Mouse (Mus musculus) heart, embryonic 11.5 days (tissue): ENCODE measurements around the gene Pdcd6ip. TPM values are rescaled to one million over a fixed set of nuclear protein-coding genes. Genes with fewer than 3 reads are reported as not detected.

Experiments used
- ATAC-seq: fragments of 200-750 bp; cut with Nextera tagmentation; replicated peaks from 2 replicates; pipeline ENCODE4 v1.8.0; 2017; ENCODE audit warnings: moderate library complexity; ENCODE audit not compliant: insufficient number of reproducible peaks, low FRiP score, low TSS enrichment
- H3K27ac ChIP-seq: fragments of 300-500 bp; sonication (generic); 2 replicates; pipeline ENCODE4 v1.5.1; 2014; ENCODE audit warnings: mild to moderate bottlenecking, low read depth, low read length
- H3K27me3 ChIP-seq: fragments of 300-500 bp; sonication (generic); 2 replicates; pipeline ENCODE4 v1.6.1; 2014; ENCODE audit warnings: mild to moderate bottlenecking, low read length, mixed read lengths; ENCODE audit not compliant: control insufficient read depth, insufficient read depth
- H3K36me3 ChIP-seq: fragments of 300-500 bp; sonication (generic); 2 replicates; pipeline ENCODE4 v1.6.1; 2014; ENCODE audit warnings: mild to moderate bottlenecking, low read length, moderate library complexity, mixed read lengths; ENCODE audit not compliant: control insufficient read depth, insufficient read depth
- H3K4me1 ChIP-seq: fragments of 300-500 bp; sonication (generic); 2 replicates; pipeline ENCODE4 v1.6.1; 2014; ENCODE audit warnings: low read length; ENCODE audit not compliant: control insufficient read depth, insufficient read depth
- H3K4me2 ChIP-seq: fragments of 300-500 bp; sonication (generic); 2 replicates; pipeline ENCODE4 v1.6.1; 2014; ENCODE audit warnings: mild to moderate bottlenecking, moderate library complexity
- H3K4me3 ChIP-seq: fragments of 300-500 bp; sonication (generic); 2 replicates; pipeline ENCODE4 v1.5.1; 2014; ENCODE audit warnings: low read depth, low read length
- H3K9ac ChIP-seq: fragments of 300-500 bp; sonication (generic); 2 replicates; pipeline ENCODE4 v1.6.1; 2014; ENCODE audit warnings: mild to moderate bottlenecking, low read depth, low read length, moderate library complexity
- H3K9me3 ChIP-seq: fragments of 300-500 bp; sonication (generic); replicated peaks from 2 replicates; pipeline ENCODE4 v1.6.1; 2016; ENCODE audit warnings: low read length; ENCODE audit not compliant: control insufficient read depth
- WGBS: fragments of 180-500 bp; shearing (Covaris S2); extraction: QIAGEN DNeasy Blood & Tissue Kit; methylation state at CpG from one replicate; pipeline ENCODE4 v1.1.7; 2014; ENCODE audit not compliant: insufficient replicate concordance; 5-methylcytosine and 5-hydroxymethylcytosine counted together
- polyA plus RNA-seq: library from polyadenylated mRNA; unstranded; fragments of >200 nt; fragmentation: Nextera tagmentation; extraction: Ambion mirVana; gene quantifications from 2 replicates; pipeline ENCODE4 v1.2.1, GENCODE M21; 2014

The Pdcd6ip gene
- polyA plus RNA-seq, 1 experiment from 2014 or later = 63.3 TPM

DNA sequence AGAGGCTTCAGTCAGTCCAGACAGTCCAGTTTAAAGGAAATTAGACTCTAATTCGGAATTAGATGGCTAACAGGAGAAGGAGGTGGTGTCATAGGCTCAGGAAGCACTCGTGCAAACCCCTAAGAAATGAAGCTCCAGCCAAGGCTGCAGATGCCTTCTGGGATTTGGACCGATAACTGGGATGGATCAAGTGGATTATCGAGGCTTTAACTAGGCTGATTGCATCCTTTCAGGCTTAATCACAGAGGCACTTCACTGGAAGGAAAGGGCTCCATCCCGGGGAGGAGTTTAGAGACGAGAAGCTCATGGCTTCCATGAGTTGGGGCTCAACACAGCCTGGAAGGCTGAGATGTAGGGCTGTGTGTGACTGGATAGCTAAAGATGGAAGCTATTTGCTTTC, 84.0 kb downstream of the Pdcd6ip start:
- WGBS = 69% methylated on average over 6 of the region's 6 CpGs
- Histone ChIP-seq H3K4me2 (no peak overlapping the region), H3K4me3 (no peak overlapping the region), H3K27ac (no peak overlapping the region), H3K27me3 (no peaks in the 10 kb centered on the region), H3K9me3 (no peaks in the 10 kb centered on the region), H3K4me1 (no peaks in the 10 kb centered on the region), H3K9ac (no peak overlapping the region), H3K36me3 (no peaks in the 10 kb centered on the region)
- no peak for ATAC-seq

DNA sequence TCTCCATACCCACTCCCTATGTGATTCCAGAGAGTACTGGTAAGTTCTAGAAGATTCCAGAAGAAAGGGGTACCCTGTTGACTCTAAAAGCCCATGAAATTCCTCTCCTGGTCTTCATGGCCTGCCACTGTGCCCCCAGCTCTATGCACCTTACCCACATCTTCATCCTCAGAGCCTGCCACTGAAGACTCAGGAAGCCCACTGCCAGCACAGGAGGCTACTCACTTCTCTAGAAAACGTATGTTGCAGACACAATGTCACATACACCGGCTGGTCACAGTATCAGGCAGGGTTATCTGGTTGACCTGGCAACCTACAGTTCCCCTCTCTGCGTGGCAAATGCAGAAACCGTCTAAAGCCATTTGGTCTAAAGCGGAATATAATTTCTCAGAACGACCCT, 91.0 kb downstream of the Pdcd6ip start:
- ATAC-seq = no peak
- no peak overlapping the region for H3K4me3 ChIP-seq

DNA sequence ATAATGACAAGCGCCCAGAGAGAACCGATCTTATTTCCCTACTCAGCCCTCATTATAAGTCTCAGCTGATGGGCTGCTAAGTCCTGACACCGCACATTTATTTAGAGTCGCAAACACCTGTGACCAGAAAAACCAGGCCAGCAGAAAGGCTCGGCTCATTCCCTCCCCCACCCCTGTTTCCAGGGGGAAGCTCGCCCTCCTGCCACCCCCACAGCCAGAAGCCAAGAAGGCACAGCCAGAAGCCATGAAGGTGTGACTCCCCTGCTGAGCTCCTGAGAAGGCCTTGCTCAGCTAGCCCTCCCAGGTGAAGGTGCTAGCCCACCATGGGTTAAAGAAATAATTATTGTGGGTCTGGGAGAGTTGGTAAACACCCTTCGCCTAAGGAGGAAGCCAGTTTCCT, 97.3 kb downstream of the Pdcd6ip start:
- H3K4me2 ChIP-seq = no peak overlapping the region
- H3K4me3 ChIP-seq = no peak overlapping the region
- no peaks in the 10 kb centered on the region for H3K9me3 ChIP-seq
- no peaks in the 10 kb centered on the region for H3K36me3 ChIP-seq
- H3K9ac ChIP-seq = no peak overlapping the region
- H3K27me3 ChIP-seq = no peaks in the 10 kb centered on the region
- 41% methylated on average over 7 of the region's 7 CpGs for WGBS
- no peak overlapping the region for H3K27ac ChIP-seq
- no peak for ATAC-seq
- H3K4me1 ChIP-seq = no peaks in the 10 kb centered on the region

More for the DNA sequence above, 91.0 kb downstream of the Pdcd6ip start:
- Histone ChIP-seq H3K4me1 (no peaks in the 10 kb centered on the region), H3K9me3 (no peaks in the 10 kb centered on the region), H3K27me3 (no peaks in the 10 kb centered on the region), H3K4me2 (no peak overlapping the region), H3K27ac (no peak overlapping the region), H3K36me3 (no peaks in the 10 kb centered on the region), H3K9ac (no peak overlapping the region)
- 65% methylated on average over 6 of the region's 6 CpGs for WGBS

DNA sequence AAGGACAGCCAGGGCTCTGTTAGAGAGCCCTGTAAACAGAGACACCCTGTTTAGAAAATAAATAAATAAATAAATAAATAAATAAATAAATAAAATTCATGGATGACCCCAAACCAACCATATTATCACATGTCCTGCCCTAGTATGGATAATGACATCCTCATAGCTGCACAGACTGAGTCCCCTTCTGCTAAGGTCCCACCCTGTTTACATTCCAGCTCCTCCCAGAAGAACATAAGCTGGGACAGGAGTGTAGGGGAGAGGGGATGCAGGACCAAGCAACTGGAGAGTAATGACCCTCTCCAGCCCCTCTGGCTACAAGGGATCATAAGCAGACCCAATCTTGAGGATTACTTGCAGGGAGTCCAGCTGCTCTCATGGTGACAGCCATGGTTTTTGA, 105.9 kb downstream of the Pdcd6ip start:
- H3K4me2 ChIP-seq = no peak overlapping the region
- ATAC-seq = no peak
- no peaks in the 10 kb centered on the region for H3K36me3 ChIP-seq
- H3K27ac ChIP-seq = no peak overlapping the region
- no peak overlapping the region for H3K4me3 ChIP-seq
- H3K4me1 ChIP-seq = no peaks in the 10 kb centered on the region
- no peak overlapping the region for H3K9ac ChIP-seq
- H3K27me3 ChIP-seq = no peaks in the 10 kb centered on the region
- H3K9me3 ChIP-seq = no peaks in the 10 kb centered on the region

Other genes with a start within 250 kb of the Pdcd6ip start
- 25.3 and 25.8 TPM in 2 replicates for gene Clasp2, start 33.2 kb upstream of the Pdcd6ip start, polyA plus RNA-seq
- gene Ubp1, start 222.7 kb upstream of the Pdcd6ip start, polyA plus RNA-seq = 34.1 and 35.9 TPM in 2 replicates